Mouse (Mus musculus): ENCODE measurements around the gene Hyal5.

Hyal5 gene

GRCm38 (mm10) chr6:24857697-24858096, at the start of gene Hyal5:
TSS of gene Hyal5 (plus strand) at chr6:24857997.
- DNase-seq (ENCODE audit: extremely low spot score, low spot score) = no peak

DNA sequence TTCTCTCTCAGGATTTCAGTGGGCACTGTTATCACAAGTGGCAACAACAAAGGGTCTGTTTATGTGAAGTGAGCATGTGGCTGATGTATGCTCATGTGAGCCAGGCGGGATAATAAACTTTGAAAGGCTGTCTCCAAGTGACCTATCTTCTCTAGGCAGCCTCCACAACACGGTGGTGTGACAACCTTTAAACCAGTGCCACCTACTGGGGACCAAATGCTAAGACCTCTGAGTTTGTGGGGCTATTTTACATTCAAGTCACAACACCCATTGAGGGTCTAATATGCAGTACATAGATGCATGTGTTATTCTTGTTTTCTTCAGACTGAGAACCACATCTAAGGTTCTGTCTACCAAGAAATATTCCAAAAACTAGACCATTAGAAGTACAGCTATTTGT, 35.7 kb upstream of the Hyal5 start:
- no peak for DNase-seq (ENCODE audit: extremely low spot score, low spot score)

- no peak for DNase-seq (ENCODE audit: extremely low spot score, low spot score)
These were observed 2.5 kb downstream of the Hyal5 start for GRCm38 (mm10) chr6:24860320-24860719.

GRCm38 (mm10) chr6:24863649-24864048, 5.9 kb downstream of the Hyal5 start:
- no peak for DNase-seq (ENCODE audit: extremely low spot score, low spot score)

- DNase-seq (ENCODE audit: extremely low spot score, low spot score) = peak; percentile 14
These were observed 36.5 kb downstream of the Hyal5 start for GRCm38 (mm10) chr6:24894146-24894873.

GRCm38 (mm10) chr6:24894874-24895183, 37.0 kb downstream of the Hyal5 start:
- DNase-seq (ENCODE audit: extremely low spot score, low spot score) = no peak

DNA sequence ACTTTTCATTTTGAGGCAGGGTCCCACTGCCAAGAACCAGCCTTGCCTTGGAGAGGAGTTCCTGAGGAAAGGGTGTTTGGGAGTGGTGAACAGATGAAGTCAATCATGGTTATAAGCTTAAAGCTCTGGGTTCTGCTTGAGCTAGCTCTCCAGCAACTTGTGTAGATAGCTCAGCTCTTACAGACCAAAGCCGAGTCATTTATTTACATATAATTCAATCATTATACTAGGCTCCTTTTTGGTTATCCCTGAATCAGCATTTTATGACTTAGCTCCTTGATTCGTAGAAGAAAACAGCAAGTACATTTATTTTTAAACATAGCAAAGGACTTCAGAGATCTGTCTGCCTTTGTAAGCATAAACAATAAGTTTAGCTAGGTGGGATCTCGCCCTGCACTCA, 47.3 kb downstream of the Hyal5 start:
- DNase-seq (ENCODE audit: extremely low spot score, low spot score) = no peak

- no peak for DNase-seq (ENCODE audit: extremely low spot score, low spot score)
These were observed 50.0 kb downstream of the Hyal5 start for GRCm38 (mm10) chr6:24907824-24908223.

DNA sequence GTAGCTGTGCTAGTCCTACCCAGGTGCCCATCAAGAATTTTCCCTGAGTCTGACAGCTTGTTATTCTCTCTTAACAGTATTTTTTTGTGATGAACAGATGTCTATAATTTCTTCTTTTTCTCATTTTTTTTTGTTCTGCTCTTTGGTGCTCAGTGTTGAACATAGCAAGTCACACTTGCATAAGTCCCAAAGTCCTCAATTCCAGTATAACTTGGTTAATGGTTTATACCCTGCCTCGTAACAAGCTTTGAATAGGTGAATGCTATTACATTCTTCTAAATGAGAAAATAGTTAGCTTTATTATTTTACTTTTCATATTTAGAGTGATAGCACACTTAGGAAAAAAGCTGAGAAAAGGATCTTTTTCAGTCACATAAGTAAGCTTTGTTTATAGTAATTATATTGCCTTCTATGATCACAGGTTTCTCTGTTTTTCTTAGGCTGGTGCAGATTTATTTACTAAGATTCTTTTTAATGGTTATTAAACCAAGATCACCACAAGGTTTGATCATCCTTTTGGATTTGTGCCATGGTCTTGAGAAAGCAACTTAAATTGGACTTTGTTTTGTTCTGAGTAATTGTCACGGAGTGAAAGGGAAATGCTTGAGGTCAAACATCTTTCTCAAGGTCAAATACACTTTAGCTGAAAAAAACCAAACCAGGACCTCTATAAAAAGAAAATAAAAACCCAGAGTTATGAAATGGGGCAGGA, 52.4 kb downstream of the Hyal5 start:
- no peak for DNase-seq (ENCODE audit: extremely low spot score, low spot score)

GRCm38 (mm10) chr6:24910728-24911105, 52.9 kb downstream of the Hyal5 start:
- DNase-seq (ENCODE audit: extremely low spot score, low spot score) = no peak

DNA sequence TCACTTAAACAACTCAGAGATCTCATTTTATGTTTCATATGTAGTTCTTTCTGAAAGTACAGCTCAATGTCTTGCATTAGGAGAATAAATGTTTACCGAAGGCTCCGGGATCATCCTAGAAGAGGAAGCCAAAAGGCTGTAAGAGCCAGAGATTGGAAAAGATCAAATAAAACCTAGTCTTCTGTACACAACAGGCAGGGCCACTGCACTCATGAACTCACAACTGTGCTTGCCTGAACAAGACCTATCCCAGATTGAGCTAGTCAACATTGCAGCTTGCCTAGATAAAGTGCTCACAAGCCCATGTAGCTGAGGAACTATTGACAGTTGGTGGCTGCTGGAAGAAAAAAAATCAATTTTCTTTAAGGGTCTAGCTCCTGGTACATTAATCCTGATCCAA, 55.8 kb downstream of the Hyal5 start:
- no peak for DNase-seq (ENCODE audit: extremely low spot score, low spot score)

- no peak for DNase-seq (ENCODE audit: extremely low spot score, low spot score)
These were observed 67.4 kb downstream of the Hyal5 start for GRCm38 (mm10) chr6:24925076-24925785.

All from neural tube, embryonic 10.5 days (tissue).